ENCODE assay signal across 8 mouse cellular contexts in the genomic region with DNA sequence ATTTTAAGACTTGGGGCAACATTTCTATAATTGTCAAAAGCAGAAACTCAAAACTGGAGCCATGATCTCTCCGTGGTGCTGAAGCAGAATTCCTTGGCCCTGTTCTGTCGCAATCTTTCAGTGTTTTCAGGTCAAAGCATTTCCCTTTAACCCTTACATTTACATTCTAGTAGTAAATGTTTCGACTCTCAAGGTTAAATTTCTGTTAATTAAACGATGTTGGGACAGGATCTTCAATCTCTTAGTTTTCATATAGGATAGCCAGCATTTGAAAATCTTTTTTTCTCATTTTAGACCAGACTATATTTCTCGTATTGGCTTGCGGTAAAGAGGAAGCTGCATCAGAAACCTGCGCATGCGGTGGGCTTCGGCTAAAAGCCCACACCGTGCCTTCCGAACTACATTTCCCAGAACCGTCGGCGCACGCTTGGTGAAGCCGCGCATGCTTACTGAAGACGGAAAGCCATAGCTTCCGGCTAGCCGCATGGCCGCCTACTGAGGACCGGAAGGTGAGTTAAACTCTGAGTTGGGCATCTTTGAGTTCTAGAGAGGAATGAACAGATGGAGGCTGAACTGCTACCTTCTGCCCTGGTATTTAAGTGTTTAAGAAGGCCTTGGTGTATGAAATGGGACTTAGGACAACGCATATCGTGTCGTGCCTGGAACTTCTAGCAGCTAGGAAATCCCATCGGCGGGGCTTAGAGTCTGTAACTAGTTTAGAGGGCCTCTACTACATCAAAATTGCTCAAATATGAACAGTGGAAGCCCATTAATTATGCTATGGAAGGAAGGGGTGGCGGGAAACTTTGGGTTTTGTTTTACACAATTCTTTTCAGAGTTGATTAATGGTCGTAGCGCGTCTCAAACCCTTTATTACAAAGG. TPM values are rescaled to one million over a fixed set of nuclear protein-coding genes. Genes with fewer than 3 reads are reported as not detected.
A peak's percentile ranks its signal among the peaks of the same experiment; 100 is the strongest.
DNase-seq lines count a peak whose midpoint lies in the region; ATAC-seq lines count a peak whose summit lies in the region.

No protein-coding gene starts in this region.

- H3K4me1 ChIP-seq in embryonic facial prominence, embryonic 13.5 days, result peaks cover 18% of the 10 kb centered on the region
- peaks cover 17% of the 10 kb centered on the region for H3K4me1 ChIP-seq in limb, embryonic 12.5 days (replicated peaks)
- peaks cover 13% of the 10 kb centered on the region for H3K4me1 ChIP-seq in midbrain, embryonic 14.5 days (ENCODE audit: control insufficient read depth, insufficient read depth, low read length)

- DNase-seq in A20 (ENCODE audit: low read depth, low spot score), result peak; percentile 95
- DNase-seq in adrenal gland, postnatal 4 days (ENCODE audit: low spot score in 2 of 2), result peak; percentile 30 to 43
- peak; percentile 75 for DNase-seq in heart, adult 8-10 months (ENCODE audit: low spot score)
- peak; percentile 68 to 77 for DNase-seq in kidney, adult 8-10 months
- peak; percentile 98 for DNase-seq in midbrain, embryonic 14.5 days
- DNase-seq in spleen, adult 12 weeks (ENCODE audit: low spot score), result peak; percentile 49

- peak overlapping the region; percentile 97 for H3K4me2 ChIP-seq in embryonic facial prominence, embryonic 13.5 days
- H3K4me2 ChIP-seq in limb, embryonic 12.5 days, result peak overlapping the region; percentile 99
- peak overlapping the region; percentile 91 for H3K4me2 ChIP-seq in midbrain, embryonic 14.5 days (ENCODE audit: low read length)

- H3K27ac ChIP-seq in embryonic facial prominence, embryonic 13.5 days, result peak overlapping the region; percentile 74
- H3K27ac ChIP-seq in limb, embryonic 12.5 days, result peak overlapping the region; percentile 75; the same call in 1 of the 2 replicates
- H3K27ac ChIP-seq in midbrain, embryonic 14.5 days (replicated peaks; ENCODE audit: low read depth, low read length), result peak overlapping the region; percentile 85; the same call in 1 of the 2 replicates

- peak; percentile 83 for ATAC-seq in embryonic facial prominence, embryonic 13.5 days (ENCODE audit: insufficient number of reproducible peaks, insufficient read depth, low FRiP score, low TSS enrichment, low read depth)
- ATAC-seq in limb, embryonic 12.5 days (ENCODE audit: insufficient number of reproducible peaks, insufficient read depth, low FRiP score, low TSS enrichment, low read depth), result peak; percentile 92
- ATAC-seq in midbrain, embryonic 14.5 days (ENCODE audit: low FRiP score, low TSS enrichment), result peak; percentile 91

- peak overlapping the region; percentile 80 for H3K9ac ChIP-seq in embryonic facial prominence, embryonic 13.5 days
- H3K9ac ChIP-seq in limb, embryonic 12.5 days (replicated peaks), result peak overlapping the region; percentile 42
- H3K9ac ChIP-seq in midbrain, embryonic 14.5 days (replicated peaks; ENCODE audit: low read length), result peak overlapping the region; percentile 71; the same call in 1 of the 2 replicates

- peak overlapping the region; percentile 69 for H3K4me3 ChIP-seq in embryonic facial prominence, embryonic 13.5 days
- H3K4me3 ChIP-seq in limb, embryonic 12.5 days (replicated peaks), result peak overlapping the region; percentile 64
- H3K4me3 ChIP-seq in midbrain, embryonic 14.5 days (replicated peaks; ENCODE audit: low read depth, low read length), result peak overlapping the region; percentile 63

- no peaks in the 10 kb centered on the region for H3K9me3 ChIP-seq in embryonic facial prominence, embryonic 13.5 days
- H3K9me3 ChIP-seq in limb, embryonic 12.5 days, result no peaks in the 10 kb centered on the region
- no peaks in the 10 kb centered on the region for H3K9me3 ChIP-seq in midbrain, embryonic 14.5 days (ENCODE audit: control insufficient read depth, low read length)

- 2% methylated on average over 31 of the region's 31 CpGs for WGBS in embryonic facial prominence, embryonic 13.5 days
- WGBS in limb, embryonic 12.5 days, result 1% methylated on average over 31 of the region's 31 CpGs
- WGBS in midbrain, embryonic 14.5 days, result 2% methylated on average over 31 of the region's 31 CpGs

- H3K36me3 ChIP-seq in embryonic facial prominence, embryonic 13.5 days, result peaks cover 13% of the 10 kb centered on the region
- peaks cover 22% of the 10 kb centered on the region for H3K36me3 ChIP-seq in limb, embryonic 12.5 days
- H3K36me3 ChIP-seq in midbrain, embryonic 14.5 days (ENCODE audit: control insufficient read depth, insufficient read depth, low read length), result peaks cover 22% of the 10 kb centered on the region

- H3K27me3 ChIP-seq in embryonic facial prominence, embryonic 13.5 days, result no peaks in the 10 kb centered on the region
- peaks cover 18% of the 10 kb centered on the region; the same call in 1 of the 2 replicates for H3K27me3 ChIP-seq in limb, embryonic 12.5 days
- no peaks in the 10 kb centered on the region for H3K27me3 ChIP-seq in midbrain, embryonic 14.5 days (ENCODE audit: control insufficient read depth, insufficient read depth, low read length)

RNA-seq across cellular contexts. Expression of a gene that starts 0.9 kb away (rescaled TPM):
- total RNA-seq in adrenal gland, postnatal 4 days (2021), result 10 to 100 TPM; 14.8 to 16.7 TPM
- 23.3 and 24.0 TPM in 2 replicates for polyA plus RNA-seq in embryonic facial prominence, embryonic 13.5 days (2015; fragmentation: Nextera tagmentation; extraction: Ambion mirVana)
- total RNA-seq in heart, adult 8-10 months (2022), result 1 to 10 TPM; 5.1 to 6.3 (median 5.7) TPM
- 19.3 and 19.4 TPM in 2 replicates for polyA plus RNA-seq in limb, embryonic 12.5 days (2016; fragmentation: Nextera tagmentation; extraction: Ambion mirVana)
- polyA plus RNA-seq in midbrain, embryonic 14.5 days (2014; fragmentation: Nextera tagmentation; extraction: Ambion mirVana), result 16.5 and 18.8 TPM in 2 replicates

RNA-seq across cellular contexts. Expression of a gene that starts 0.9 kb away (rescaled TPM):
- total RNA-seq in adrenal gland, postnatal 4 days (2021), result 1 to 10 TPM; 1.3 TPM
- polyA plus RNA-seq in embryonic facial prominence, embryonic 13.5 days (2015; fragmentation: Nextera tagmentation; extraction: Ambion mirVana), result 4.3 and 4.6 TPM in 2 replicates
- under 1 TPM in 1 of 4 experiments, not detected in 3; 0.03 TPM for total RNA-seq in heart, adult 8-10 months (2022)
- 4.4 and 5.1 TPM in 2 replicates for polyA plus RNA-seq in limb, embryonic 12.5 days (2016; fragmentation: Nextera tagmentation; extraction: Ambion mirVana)
- polyA plus RNA-seq in midbrain, embryonic 14.5 days (2014; fragmentation: Nextera tagmentation; extraction: Ambion mirVana), result 27.2 and 32.4 TPM in 2 replicates

RNA-seq across cellular contexts. Expression of a gene that starts 10.8 kb away (rescaled TPM):
- under 1 TPM; 0.31 to 0.39 TPM for total RNA-seq in adrenal gland, postnatal 4 days (2021)
- 0.72 and 1.1 TPM in 2 replicates for polyA plus RNA-seq in embryonic facial prominence, embryonic 13.5 days (2015; fragmentation: Nextera tagmentation; extraction: Ambion mirVana)
- not detected for total RNA-seq in heart, adult 8-10 months (2022)
- 1.3 and 1.5 TPM in 2 replicates for polyA plus RNA-seq in limb, embryonic 12.5 days (2016; fragmentation: Nextera tagmentation; extraction: Ambion mirVana)
- 0.62 and 0.74 TPM in 2 replicates for polyA plus RNA-seq in midbrain, embryonic 14.5 days (2014; fragmentation: Nextera tagmentation; extraction: Ambion mirVana)

RNA-seq across cellular contexts. Expression of a gene that starts 10.9 kb away (rescaled TPM):
- total RNA-seq in adrenal gland, postnatal 4 days (2021), result 1 to 10 TPM; 5.9 to 6.5 TPM
- polyA plus RNA-seq in embryonic facial prominence, embryonic 13.5 days (2015; fragmentation: Nextera tagmentation; extraction: Ambion mirVana), result 17.7 and 20.8 TPM in 2 replicates
- total RNA-seq in heart, adult 8-10 months (2022), result 1 to 10 TPM; 1.2 to 2.8 (median 2.0) TPM
- polyA plus RNA-seq in limb, embryonic 12.5 days (2016; fragmentation: Nextera tagmentation; extraction: Ambion mirVana), result 23.2 TPM in 2 replicates
- polyA plus RNA-seq in midbrain, embryonic 14.5 days (2014; fragmentation: Nextera tagmentation; extraction: Ambion mirVana), result 16.4 and 21.3 TPM in 2 replicates

RNA-seq across cellular contexts. Expression of a gene that starts 41.2 kb away (rescaled TPM):
- not detected for total RNA-seq in adrenal gland, postnatal 4 days (2021)
- not detected in 2 replicates for polyA plus RNA-seq in embryonic facial prominence, embryonic 13.5 days (2015; fragmentation: Nextera tagmentation; extraction: Ambion mirVana)
- not detected for total RNA-seq in heart, adult 8-10 months (2022)
- polyA plus RNA-seq in limb, embryonic 12.5 days (2016; fragmentation: Nextera tagmentation; extraction: Ambion mirVana), result not detected in 2 replicates
- not detected in 2 replicates for polyA plus RNA-seq in midbrain, embryonic 14.5 days (2014; fragmentation: Nextera tagmentation; extraction: Ambion mirVana)

Comparison
In these comparisons a context has a peak if more than half of its experiments do, and no peak if none do; other contexts are left out.
1. Peak in every context shown above with its lines: DNase-seq, ATAC-seq, H3K4me3 ChIP-seq and H3K27ac ChIP-seq.
2. DNase-seq: peak in every context shown above with its lines; median percentile 98 in midbrain, embryonic 14.5 days; 95 in A20; 75 in heart, adult 8-10 months; 72 in kidney, adult 8-10 months; 49 in spleen, adult 12 weeks; 36 in adrenal gland, postnatal 4 days.